Mouse (Mus musculus) small intestine, adult 2 months (tissue): ENCODE results near the gene Ifit2. TPM values are rescaled to one million over a fixed set of nuclear protein-coding genes. Genes with fewer than 3 reads are reported as not detected.

Experiments used
- H3K27ac ChIP-seq: fragments of 200-500 bp; 2 replicates; pipeline ENCODE4 v1.5.1; 2012; ENCODE audit warnings: low read depth, low read length, control low read depth, inconsistent platforms; ENCODE audit not compliant: insufficient read depth
- H3K27me3 ChIP-seq: fragments of 200-500 bp; 2 replicates; pipeline ENCODE4 v1.6.1; 2012; ENCODE audit warnings: mild to moderate bottlenecking, moderate library complexity, low read length, inconsistent platforms; ENCODE audit not compliant: control insufficient read depth, insufficient read depth
- H3K36me3 ChIP-seq: fragments of 200-500 bp; 2 replicates; pipeline ENCODE4 v1.6.1; 2012; ENCODE audit warnings: mild to moderate bottlenecking, low read length, control low read depth, inconsistent platforms; ENCODE audit not compliant: control insufficient read depth, insufficient read depth
- H3K4me1 ChIP-seq: fragments of 200-500 bp; 2 replicates; pipeline ENCODE4 v1.6.1; 2012; ENCODE audit warnings: low read length, inconsistent platforms, mixed read lengths; ENCODE audit not compliant: control insufficient read depth, insufficient read depth, insufficient read length
- H3K4me3 ChIP-seq: fragments of 200-500 bp; 2 replicates; pipeline ENCODE4 v1.5.1; 2012; ENCODE audit warnings: low read depth, mild to moderate bottlenecking, control low read depth, inconsistent platforms, low read length, moderate library complexity
- CTCF ChIP-seq: fragments of 200-500 bp; IDR thresholded peaks from 2 replicates; pipeline ENCODE4 v1.5.1; 2012; ENCODE audit warnings: low read depth, mild to moderate bottlenecking, control low read depth, inconsistent platforms, low read length, moderate library complexity, mixed read lengths; ENCODE audit not compliant: insufficient replicate concordance, insufficient read length; ENCODE audit errors: extremely low read depth
- POLR2A ChIP-seq: fragments of 200-500 bp; IDR thresholded peaks from 2 replicates; pipeline ENCODE4 v1.6.1; 2012; ENCODE audit warnings: low read depth, mild to moderate bottlenecking, control low read depth, inconsistent platforms, low read length, moderate library complexity
- WGBS: fragments of 180-500 bp; shearing (Covaris S2); methylation state at CpG from one replicate; pipeline ENCODE4 v1.1.7; 2018; 5-methylcytosine and 5-hydroxymethylcytosine counted together
- polyA plus RNA-seq: library from polyadenylated mRNA; depleted of rRNA; stranded (reverse); fragments of >200 nt; gene quantifications from 2 replicates; pipeline ENCODE4 v1.2.3, GENCODE M21; 2012; rRNA removed

Gene Ifit2
- polyA plus RNA-seq, 1 experiment: 0.25 TPM

DNA sequence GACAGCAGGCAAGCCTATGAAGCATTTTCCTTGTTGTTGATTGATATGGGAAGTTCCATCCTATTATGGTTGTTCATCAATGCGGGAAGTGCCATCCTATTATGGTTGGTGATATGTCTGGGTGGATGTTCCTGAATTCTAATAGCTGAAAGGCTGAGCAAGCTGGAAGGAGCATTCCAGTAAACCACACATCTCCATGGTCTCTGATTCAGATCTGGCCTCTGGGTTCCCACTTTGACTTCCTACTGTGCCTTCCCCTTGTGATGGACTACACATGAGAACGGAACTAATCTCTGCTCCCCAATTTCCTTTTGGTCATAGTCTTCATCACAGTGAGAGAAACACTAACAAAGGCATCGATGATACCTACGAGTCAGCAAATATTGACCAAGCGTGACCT is 70.4 kb downstream of the Ifit2 start:
- Histone ChIP-seq H3K36me3 (peaks cover 9% of the 10 kb centered on the region), H3K4me1 (peaks cover 10% of the 10 kb centered on the region; the same call in 1 of the 2 replicates), H3K27ac (no peak overlapping the region), H3K4me3 (no peak overlapping the region), H3K27me3 (no peaks in the 10 kb centered on the region)
- TF ChIP-seq POLR2A (no peak), CTCF (no peak)
- 81% methylated on average over 5 of the region's 5 CpGs for WGBS

GRCm38 (mm10) chr19:34623781-34624180 is 73.3 kb downstream of the Ifit2 start:
- Histone ChIP-seq H3K4me3 (no peak overlapping the region), H3K27ac (no peak overlapping the region), H3K4me1 (peaks cover 10% of the 10 kb centered on the region; the same call in 1 of the 2 replicates), H3K36me3 (peaks cover 9% of the 10 kb centered on the region), H3K27me3 (no peaks in the 10 kb centered on the region)
- TF ChIP-seq POLR2A: no peak
- TF ChIP-seq CTCF: no peak
- WGBS: 95% methylated on average over 6 of the region's 6 CpGs

DNA sequence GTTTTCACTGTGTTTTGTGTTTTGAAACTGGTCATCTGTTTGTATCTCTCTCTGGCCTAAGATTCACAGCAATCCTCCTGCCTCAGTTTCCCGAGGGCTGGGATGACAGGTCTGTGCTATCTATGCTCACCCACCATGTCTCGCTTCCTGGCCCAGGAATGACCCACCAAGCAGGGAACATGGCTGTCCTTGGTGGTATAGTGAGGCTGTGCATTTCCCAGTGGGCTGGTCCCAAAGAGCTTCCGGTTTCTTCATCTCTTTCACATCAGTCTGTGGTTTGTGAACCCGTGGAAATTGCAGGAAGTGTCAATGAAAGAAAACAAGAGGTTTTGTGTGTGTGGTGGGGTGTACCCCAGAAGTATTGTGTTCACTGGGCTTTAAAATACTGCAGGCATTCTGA is 74.2 kb downstream of the Ifit2 start:
- no peak for TF ChIP-seq CTCF
- no peak for TF ChIP-seq POLR2A
- Histone ChIP-seq H3K27ac (no peak overlapping the region), H3K36me3 (peaks cover 7% of the 10 kb centered on the region), H3K4me3 (no peak overlapping the region), H3K27me3 (no peaks in the 10 kb centered on the region), H3K4me1 (peaks cover 10% of the 10 kb centered on the region; the same call in 1 of the 2 replicates)
- 87% methylated on average over 4 of the region's 4 CpGs for WGBS

Other genes starting within 250 kb of the Ifit2 start
- 6.6 and 7.6 TPM in 2 replicates for gene Ch25h, start 75.5 kb upstream of the Ifit2 start, polyA plus RNA-seq
- 17.9 and 21.7 TPM in 2 replicates for gene Lipa, start 23.2 kb upstream of the Ifit2 start, polyA plus RNA-seq
- gene Ifit3, start 32.8 kb downstream of the Ifit2 start, polyA plus RNA-seq: 0.38 and 2.7 TPM in 2 replicates
- 6.3 and 8.4 TPM in 2 replicates for gene Ifit1bl1, start 51.3 kb downstream of the Ifit2 start, polyA plus RNA-seq
- 0.20 and 0.90 TPM in 2 replicates for gene Ifit3b, start 57.3 kb downstream of the Ifit2 start, polyA plus RNA-seq
- 4.8 and 11.3 TPM in 2 replicates for gene Ifit1bl2, start 90.0 kb downstream of the Ifit2 start, polyA plus RNA-seq
- 2.8 and 15.4 TPM in 2 replicates for gene Ifit1, start 90.2 kb downstream of the Ifit2 start, polyA plus RNA-seq
- gene Slc16a12, start 196.6 kb downstream of the Ifit2 start, polyA plus RNA-seq: 1.1 and 1.3 TPM in 2 replicates